Mouse (Mus musculus) right cerebral cortex, postnatal 14 days (tissue): Measurements from ENCODE around the gene Mpz.

Experiments
- DNase-seq: peaks from one replicate; pipeline ENCODE4 v3.0.0; 2022

The Mpz gene

GRCm38 (mm10) chr1:171149974-171150760 lies at the start of gene Mpz, which contains the start of gene Sdhc:
Mpz (plus strand) TSS chr1:171150711.
Sdhc (minus strand) TSS chr1:171150603.
- peak; percentile 92 for DNase-seq

DNA sequence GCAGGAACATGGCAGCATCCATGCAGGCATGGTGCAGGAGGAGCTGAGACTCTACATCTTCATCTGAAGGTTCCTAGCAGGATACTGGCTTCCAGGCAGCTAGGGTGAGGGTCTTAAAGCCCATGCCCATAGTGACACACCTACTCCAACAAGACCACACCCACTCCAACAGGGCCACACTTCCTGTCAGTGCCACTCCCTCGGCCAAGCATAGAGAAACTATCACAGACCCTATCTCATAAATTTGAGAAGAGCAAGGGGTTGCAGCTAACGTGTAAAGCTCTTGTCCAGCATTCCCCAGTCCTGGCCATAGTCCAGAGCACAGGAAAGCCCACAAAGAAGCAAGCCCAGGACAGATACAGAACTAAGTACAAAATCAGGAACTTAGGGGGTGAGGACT lies 49.5 kb upstream of the Mpz start:
- DNase-seq, result no peak

DNA sequence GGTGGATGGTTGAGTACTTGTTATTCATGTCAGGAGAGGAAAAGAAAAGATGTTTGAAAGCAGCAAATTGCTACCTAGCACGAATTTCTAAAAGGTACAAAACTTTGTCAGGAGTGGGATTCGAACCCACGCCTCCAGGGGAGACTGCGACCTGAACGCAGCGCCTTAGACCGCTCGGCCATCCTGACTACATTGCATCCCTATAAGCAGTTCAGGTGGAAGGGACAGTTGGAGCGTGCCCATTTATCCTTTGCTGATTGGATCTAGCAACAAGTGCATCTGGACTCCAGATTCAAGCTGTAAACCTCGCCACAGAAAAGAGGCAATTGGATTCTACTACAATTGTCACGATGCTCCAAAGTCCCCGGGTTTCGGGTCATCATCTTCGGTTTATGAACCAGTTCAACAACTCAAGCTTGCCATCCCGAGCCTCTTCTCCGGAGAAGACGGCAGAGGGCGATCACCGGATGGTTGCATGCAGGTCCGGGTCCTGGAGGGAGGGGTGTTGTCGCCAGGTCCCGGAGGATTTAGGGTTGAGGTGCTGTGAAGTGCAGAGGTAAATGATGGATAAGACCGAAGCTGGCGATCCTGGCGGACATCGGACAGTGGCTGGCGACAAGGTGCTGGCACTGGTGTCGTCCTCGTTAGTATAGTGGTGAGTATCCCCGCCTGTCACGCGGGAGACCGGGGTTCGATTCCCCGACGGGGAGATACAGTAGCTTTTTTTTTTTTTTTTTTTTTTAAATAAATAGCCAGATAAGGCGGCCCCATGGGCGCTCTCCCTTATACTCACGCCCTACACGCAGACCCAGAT lies 48.6 kb upstream of the Mpz start:
- peak; percentile 83 for DNase-seq

- peak; percentile 84 for DNase-seq
Measured at GRCm38 (mm10) chr1:171102547-171103177, 47.8 kb upstream of the Mpz start.

DNA sequence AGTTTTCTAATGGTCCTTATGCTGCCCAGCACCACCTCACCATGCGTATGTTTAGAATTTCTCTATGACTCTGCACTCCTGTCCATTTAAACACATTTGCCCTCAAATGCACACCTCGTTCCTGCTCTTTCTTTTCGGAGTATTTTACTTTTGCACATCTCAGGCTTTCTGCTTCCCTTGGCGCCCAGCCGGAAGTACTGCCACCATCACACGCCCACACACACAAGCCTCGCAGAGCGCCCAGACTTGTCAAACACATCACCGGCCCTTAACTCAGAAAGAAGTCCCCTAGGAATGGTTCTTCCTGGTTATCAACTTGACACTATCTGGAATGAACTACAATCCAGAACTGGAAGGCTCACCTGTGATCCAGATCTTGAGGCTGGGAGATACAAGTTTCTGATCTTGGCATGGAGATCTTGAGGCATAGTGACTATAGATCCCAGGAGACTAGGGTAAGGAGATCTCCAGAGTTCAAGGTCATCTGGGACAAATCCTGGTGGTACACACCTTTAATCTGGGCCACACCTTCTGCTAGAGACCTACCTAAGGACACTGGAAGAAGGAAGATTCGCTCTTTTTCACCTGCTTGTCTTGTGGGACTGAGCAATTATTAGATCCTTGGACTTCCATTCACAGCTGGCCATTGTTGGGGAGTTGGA lies 47.2 kb upstream of the Mpz start:
- peak; percentile 44 for DNase-seq

- DNase-seq, result no peak
Measured at GRCm38 (mm10) chr1:171105226-171105625, 45.3 kb upstream of the Mpz start.

DNA sequence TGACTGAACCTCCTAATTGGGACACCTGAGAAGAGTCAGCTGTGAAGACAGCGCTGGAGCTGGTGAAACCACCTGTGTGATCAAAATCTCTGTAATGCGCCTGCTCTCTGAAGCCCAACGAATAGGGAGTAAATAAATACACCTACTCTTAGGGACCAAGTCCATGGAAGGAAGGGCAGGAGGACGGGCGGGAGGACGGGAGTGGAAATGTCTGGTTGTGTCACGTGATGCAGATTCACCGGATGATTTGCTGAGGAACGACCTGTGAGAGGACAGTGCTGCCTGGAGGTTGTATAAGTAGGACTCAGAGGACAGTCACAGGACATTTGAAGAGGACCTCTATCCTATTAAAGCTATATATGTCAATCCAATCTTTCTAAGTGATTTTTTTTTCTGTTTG lies 40.9 kb upstream of the Mpz start:
- no peak for DNase-seq

- DNase-seq, result peak; percentile 15
Measured at GRCm38 (mm10) chr1:171110659-171111019, 39.9 kb upstream of the Mpz start.

DNA sequence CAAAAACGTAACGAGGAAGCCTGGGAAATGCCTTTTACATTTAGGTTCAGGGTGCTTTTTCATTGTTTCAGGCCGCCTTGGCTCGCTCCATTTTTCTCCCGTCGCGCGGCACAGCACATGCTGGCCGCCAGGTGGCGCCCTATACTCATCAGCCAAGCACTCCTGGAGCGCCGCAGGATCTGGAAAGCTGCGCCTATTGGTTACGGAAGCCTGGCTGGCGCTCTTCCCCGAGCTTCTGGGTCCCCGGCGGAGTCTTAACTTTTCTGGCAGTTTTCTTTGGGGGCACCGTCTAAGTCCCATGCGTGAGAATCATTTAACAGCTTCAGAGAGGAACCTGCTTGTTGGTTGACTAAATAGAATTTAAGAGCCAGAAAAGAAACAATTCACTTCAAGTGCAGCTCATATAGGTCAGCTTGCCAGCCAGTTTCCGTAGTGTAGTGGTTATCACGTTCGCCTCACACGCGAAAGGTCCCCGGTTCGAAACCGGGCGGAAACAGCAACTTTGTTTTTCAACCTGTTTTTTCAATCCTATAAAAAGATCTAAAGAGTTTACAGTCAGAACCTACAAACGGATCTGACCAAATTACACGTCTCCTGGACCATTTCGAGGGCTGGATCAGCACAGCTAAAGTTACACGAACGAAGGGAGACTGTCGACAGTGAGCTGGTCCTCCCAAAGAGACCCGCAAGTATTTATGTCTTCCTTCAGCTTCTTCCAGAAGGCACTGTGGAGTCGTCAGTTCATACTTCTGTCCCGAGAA lies 39.3 kb upstream of the Mpz start:
- DNase-seq, result peak; percentile 91

- peak; percentile 38 for DNase-seq
Measured at GRCm38 (mm10) chr1:171111781-171112575, 38.5 kb upstream of the Mpz start.

DNA sequence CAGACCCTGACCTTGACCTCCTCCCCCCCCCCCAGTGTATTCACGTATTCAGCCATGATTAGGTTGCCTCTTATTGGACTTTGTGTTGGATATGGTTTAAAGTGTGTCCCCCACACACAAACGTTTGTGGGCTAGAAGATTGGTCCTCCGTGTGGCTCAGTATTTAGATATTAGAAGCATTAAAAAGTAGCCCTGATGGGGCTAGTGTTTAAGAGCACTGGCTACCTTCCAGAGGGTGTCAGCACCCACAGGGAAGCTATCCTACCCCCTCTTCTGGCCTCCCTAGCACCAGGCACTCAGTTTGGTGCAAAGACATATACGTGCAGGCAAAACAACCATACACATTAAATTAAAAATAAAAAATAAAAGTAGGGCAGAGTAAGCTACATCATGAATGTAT lies 37.5 kb upstream of the Mpz start:
- DNase-seq, result no peak

DNA sequence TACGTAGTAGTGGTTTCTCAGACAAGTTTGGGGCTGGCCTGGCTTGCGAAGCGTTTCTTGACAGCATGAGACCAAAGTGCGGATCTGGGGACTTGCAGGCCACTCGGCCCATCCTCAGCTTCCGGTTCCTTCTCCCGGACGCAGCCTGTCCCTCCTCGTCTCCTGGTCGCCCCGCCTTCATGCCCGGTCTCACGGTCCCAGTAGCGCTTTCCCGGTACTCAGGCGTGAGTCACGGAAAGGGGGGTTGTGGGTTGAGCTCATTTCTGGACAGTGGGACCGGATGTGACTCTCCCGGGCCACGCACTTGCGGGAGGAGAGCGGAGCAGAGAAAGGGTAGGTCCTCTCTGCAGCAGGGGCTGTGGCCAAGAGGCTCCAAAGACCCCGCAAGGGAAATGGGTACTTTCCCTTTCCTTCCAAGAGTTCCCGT lies 36.6 kb upstream of the Mpz start, which contains the start of gene Cfap126:
Gene Cfap126, plus strand, starts transcription at position 46 of the 427 bp plus-strand sequence.
- peak; percentile 43 for DNase-seq

GRCm38 (mm10) chr1:171116280-171116679 lies 34.2 kb upstream of the Mpz start:
- DNase-seq, result no peak

- no peak for DNase-seq
Measured at GRCm38 (mm10) chr1:171118269-171118684, 32.2 kb upstream of the Mpz start.

DNA sequence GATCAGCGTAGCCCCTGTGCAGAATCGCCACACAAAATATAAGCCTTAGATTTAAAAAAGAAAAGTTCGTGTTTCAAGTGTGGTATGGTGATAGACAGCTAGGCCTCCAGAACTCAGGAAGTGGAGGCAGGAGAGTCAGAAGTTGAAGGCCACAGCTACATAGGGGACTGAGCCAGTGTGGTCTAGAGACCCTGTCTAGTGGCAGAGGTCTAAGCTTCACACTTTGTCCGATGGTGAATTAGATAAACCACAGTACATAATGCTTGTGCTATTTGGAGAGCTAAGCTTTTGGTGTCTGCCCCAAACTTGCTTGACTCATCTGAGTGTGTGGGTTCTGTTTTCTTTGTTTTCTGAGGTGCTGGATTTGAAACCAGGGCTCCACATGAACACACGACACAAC lies 31.5 kb upstream of the Mpz start:
- DNase-seq, result no peak

DNA sequence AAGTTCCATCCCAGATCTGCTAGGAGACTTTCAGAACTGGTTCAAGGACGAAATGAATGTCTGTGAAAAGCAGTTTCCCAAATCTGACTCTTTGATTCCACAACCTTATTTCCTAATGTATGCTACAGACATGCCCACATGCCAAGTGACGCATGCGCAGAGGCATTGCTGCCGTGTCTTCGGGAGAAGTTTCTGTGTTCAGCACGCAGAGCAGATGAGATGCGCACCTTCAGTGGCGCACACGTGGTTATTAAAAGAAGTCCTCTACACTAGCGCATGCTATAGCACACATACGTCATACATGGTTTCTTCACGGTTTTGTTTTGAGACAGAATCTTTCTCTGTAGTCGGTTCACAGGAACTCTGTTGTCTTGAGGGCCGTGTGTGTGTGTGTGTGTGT lies 31.1 kb upstream of the Mpz start:
- no peak for DNase-seq

DNA sequence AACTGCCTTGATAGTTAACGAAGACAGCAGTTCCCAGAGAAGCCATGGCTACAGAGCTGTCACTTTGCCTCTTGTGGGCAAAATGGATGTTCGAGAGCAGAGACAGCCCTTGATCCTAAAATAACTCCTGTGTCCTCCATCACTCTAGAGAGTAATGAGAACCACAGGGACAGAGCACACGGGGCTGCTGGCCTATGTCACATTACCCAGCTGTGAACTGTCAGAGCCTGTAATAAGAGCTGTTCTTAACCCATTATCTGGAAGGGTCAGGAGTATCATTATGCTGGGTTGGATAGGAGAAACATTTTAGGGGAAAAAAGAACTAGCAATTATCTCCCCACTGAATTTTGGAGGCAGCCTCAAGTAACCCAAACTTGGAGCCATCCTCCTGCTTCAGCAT lies 29.6 kb upstream of the Mpz start:
- DNase-seq, result no peak

- DNase-seq, result no peak
Measured at GRCm38 (mm10) chr1:171121839-171122238, 28.7 kb upstream of the Mpz start.

DNA sequence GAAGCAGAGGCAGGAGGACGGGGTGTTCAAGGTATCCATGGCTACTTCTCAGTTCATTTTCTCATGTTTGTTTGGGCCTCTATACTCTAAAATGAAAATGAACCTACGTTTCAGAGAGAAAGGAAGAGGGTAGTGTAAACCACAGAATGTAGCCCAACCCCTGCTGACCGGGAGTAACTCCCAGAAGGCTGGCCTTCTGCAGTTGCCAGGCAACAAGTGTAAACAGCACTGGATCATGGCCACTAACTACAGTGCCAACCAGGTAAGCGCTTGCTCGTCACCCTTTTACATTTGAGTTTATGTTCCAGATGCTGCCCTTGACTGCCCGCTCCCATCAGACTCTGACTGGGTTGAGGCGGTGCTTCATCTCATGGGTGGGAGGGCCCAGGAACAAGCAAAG lies 27.6 kb upstream of the Mpz start:
- no peak for DNase-seq

- DNase-seq, result no peak
Measured at GRCm38 (mm10) chr1:171124398-171124797, 26.1 kb upstream of the Mpz start.

- DNase-seq, result peak; percentile 31
Measured at GRCm38 (mm10) chr1:171129251-171129650, 21.3 kb upstream of the Mpz start.
